Mouse (Mus musculus): Measurements from ENCODE around the gene Prokr1. TPM values are rescaled to one million over a fixed set of nuclear protein-coding genes. Genes with fewer than 3 reads are reported as not detected.

Gene Prokr1
- total and polyA plus RNA-seq, 3 experiments: 0.23 to 0.77 (median 0.37) TPM

DNA sequence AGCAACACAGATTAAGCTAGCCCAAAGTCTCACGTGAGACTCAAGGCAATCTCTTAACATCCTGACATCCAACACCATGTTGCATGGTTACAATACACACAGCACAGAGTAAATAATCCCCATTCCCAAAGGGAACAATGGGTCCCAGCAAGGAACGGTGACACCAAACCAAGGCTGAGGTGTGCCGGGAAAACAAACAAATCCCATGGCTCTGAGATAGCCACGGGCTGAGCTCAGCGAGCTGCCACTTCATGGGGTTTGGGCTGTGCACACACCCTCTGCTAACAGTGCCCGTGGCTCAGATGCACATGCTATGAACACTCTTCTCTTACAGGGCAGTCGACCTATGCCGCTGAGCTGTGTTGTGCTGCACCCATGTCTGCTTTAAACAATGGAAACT, 27.5 kb upstream of the Prokr1 start:
- no peaks in the 10 kb centered on the region for H3K36me3 ChIP-seq (ENCODE audit: control insufficient read depth, insufficient read depth, low read length)
- peaks cover 4% of the 10 kb centered on the region; the same call in 1 of the 2 replicates for H3K4me1 ChIP-seq (ENCODE audit: control insufficient read depth, insufficient read depth, low read length)
- no peak for DNase-seq
- no peaks in the 10 kb centered on the region for H3K79me2 ChIP-seq (replicated peaks; ENCODE audit: control insufficient read depth, insufficient read depth, low read length)
- TF ChIP-seq POLR2A (IDR thresholded peaks at IDR 0.05; ENCODE audit: insufficient read depth, low read depth, low read length) (no peak), EP300 (IDR thresholded peaks at IDR 0.05; ENCODE audit: insufficient read depth, low read depth, low read length) (no peak), CTCF (IDR thresholded peaks at IDR 0.05) (no peak)
- no peaks in the 10 kb centered on the region for H3K27me3 ChIP-seq (ENCODE audit: control insufficient read depth, insufficient read depth, low read length)
- H3K4me3 ChIP-seq: no peak overlapping the region
- 59% methylated on average over 8 of the region's 8 CpGs for WGBS
- intact Hi-C loops (cut with DNase I): no loop called here
- H3K9ac ChIP-seq (ENCODE audit: low read depth, low read length): no peak overlapping the region
- no peak overlapping the region for H3K27ac ChIP-seq

DNA sequence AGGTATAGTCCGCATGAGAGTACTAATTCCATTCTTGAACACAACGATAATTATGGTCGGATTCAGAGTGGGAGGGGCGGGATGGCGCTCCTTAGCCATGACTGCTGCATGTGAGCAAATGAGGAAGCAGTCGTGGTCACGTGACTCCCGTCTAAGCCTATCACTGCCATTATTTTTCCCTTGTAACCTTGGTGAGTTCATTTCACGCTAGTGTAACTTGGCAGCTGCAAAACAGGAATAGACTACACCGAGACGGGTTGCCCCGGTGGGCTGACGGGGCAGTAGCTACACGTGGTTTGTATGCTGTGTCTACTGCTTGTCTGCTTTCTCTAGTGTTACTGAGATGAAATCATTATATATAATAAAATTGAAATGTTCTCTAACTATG, 25.1 kb upstream of the Prokr1 start:
- H3K36me3 ChIP-seq (ENCODE audit: control insufficient read depth, insufficient read depth, low read length): no peaks in the 10 kb centered on the region
- no peaks in the 10 kb centered on the region for H3K79me2 ChIP-seq (replicated peaks; ENCODE audit: control insufficient read depth, insufficient read depth, low read length)
- H3K4me3 ChIP-seq: no peak overlapping the region
- TF ChIP-seq EP300 (IDR thresholded peaks at IDR 0.05; ENCODE audit: insufficient read depth, low read depth, low read length): no peak
- TF ChIP-seq CTCF (IDR thresholded peaks at IDR 0.05): no peak
- TF ChIP-seq POLR2A (IDR thresholded peaks at IDR 0.05; ENCODE audit: insufficient read depth, low read depth, low read length): no peak
- no peak for DNase-seq
- H3K9ac ChIP-seq (ENCODE audit: low read depth, low read length): no peak overlapping the region
- 81% methylated on average over 14 of the region's 14 CpGs for WGBS
- intact Hi-C loops (cut with DNase I): no loop called here
- H3K27me3 ChIP-seq (ENCODE audit: control insufficient read depth, insufficient read depth, low read length): no peaks in the 10 kb centered on the region
- no peaks in the 10 kb centered on the region for H3K4me1 ChIP-seq (ENCODE audit: control insufficient read depth, insufficient read depth, low read length)
- no peak overlapping the region for H3K27ac ChIP-seq

DNA sequence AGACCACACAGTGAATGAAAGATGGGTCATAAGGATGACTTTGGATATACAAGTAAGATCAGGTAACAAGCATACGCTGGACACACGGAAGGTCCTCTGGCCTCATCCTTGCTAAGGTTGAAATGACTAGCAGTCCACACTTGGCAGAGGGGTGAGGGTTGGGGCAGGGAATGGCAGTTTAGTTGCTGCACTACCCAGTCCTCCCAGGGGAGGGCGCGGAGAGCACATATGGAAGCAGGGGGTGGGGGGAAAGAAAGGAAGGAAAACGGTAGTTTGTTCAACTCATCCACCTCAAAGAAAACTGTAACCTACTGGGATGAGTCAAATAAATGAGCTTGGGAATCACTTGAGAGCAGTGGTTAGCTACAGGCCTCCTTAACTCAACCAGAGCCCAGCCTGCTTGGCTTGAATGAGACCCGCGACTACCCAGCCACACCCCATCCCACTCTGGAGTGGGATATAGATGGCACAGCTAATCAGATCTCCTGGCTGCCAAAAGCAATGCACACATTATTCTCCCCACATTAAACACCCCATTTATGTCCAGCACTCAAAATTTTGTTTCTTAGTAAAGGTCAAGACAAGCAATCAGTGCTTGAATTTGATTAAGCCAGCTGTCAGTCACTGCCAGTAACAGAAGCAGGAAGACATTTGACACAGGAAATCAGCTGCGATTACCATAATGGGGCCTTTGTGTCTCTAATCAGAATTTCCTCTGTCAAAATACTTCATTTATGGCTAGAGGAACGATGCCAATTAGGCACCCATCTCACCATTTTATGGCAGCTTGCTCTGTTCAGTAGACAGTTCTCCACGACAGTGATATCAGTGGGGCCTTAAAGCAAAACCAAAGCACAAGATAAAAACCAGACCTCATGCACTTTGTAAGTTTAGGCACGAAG, 24.5 kb upstream of the Prokr1 start:
- no peak overlapping the region for H3K27ac ChIP-seq
- intact Hi-C loops (cut with DNase I): no loop called here
- H3K4me1 ChIP-seq (ENCODE audit: control insufficient read depth, insufficient read depth, low read length): no peaks in the 10 kb centered on the region
- no peaks in the 10 kb centered on the region for H3K36me3 ChIP-seq (ENCODE audit: control insufficient read depth, insufficient read depth, low read length)
- peak; percentile 13 to 50 for DNase-seq
- no peaks in the 10 kb centered on the region for H3K79me2 ChIP-seq (replicated peaks; ENCODE audit: control insufficient read depth, insufficient read depth, low read length)
- TF ChIP-seq CTCF (IDR thresholded peaks at IDR 0.05) (peak; percentile 50), POLR2A (IDR thresholded peaks at IDR 0.05; ENCODE audit: insufficient read depth, low read depth, low read length) (no peak), EP300 (IDR thresholded peaks at IDR 0.05; ENCODE audit: insufficient read depth, low read depth, low read length) (no peak)
- H3K27me3 ChIP-seq (ENCODE audit: control insufficient read depth, insufficient read depth, low read length): no peaks in the 10 kb centered on the region
- no peak overlapping the region for H3K4me3 ChIP-seq
- 53% methylated on average over 11 of the region's 11 CpGs for WGBS
- H3K9ac ChIP-seq (ENCODE audit: low read depth, low read length): no peak overlapping the region

DNA sequence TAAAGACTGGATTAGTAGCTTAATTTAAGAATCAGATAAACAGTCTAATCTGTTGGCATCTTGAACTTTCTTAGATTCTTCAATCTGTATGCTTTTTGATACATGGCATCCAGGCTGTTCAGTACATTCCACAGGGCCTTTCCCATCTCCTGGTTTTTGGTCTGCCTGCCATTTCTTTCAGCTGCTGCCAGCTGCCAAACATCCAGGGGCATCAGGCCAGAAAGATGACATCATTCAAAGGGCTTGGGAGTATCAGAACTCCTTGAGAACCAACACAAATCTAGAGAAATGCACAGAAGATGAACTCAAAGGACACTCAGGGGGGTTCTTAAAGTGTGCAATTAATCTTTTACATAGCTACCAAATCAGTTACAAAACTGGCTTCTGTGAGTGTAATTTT, 9.3 kb upstream of the Prokr1 start:
- Histone ChIP-seq H3K27ac (no peak overlapping the region), H3K4me1 (ENCODE audit: control insufficient read depth, insufficient read depth, low read length) (no peaks in the 10 kb centered on the region), H3K79me2 (replicated peaks; ENCODE audit: control insufficient read depth, insufficient read depth, low read length) (no peaks in the 10 kb centered on the region), H3K4me3 (no peak overlapping the region), H3K9ac (ENCODE audit: low read depth, low read length) (no peak overlapping the region), H3K36me3 (ENCODE audit: control insufficient read depth, insufficient read depth, low read length) (no peaks in the 10 kb centered on the region), H3K27me3 (ENCODE audit: control insufficient read depth, insufficient read depth, low read length) (no peaks in the 10 kb centered on the region)
- TF ChIP-seq EP300 (IDR thresholded peaks at IDR 0.05; ENCODE audit: insufficient read depth, low read depth, low read length): no peak
- TF ChIP-seq POLR2A (IDR thresholded peaks at IDR 0.05; ENCODE audit: insufficient read depth, low read depth, low read length): no peak
- TF ChIP-seq CTCF (IDR thresholded peaks at IDR 0.05): no peak
- DNase-seq: peak; percentile 40 to 43
- intact Hi-C loops (cut with DNase I): no loop called here

DNA sequence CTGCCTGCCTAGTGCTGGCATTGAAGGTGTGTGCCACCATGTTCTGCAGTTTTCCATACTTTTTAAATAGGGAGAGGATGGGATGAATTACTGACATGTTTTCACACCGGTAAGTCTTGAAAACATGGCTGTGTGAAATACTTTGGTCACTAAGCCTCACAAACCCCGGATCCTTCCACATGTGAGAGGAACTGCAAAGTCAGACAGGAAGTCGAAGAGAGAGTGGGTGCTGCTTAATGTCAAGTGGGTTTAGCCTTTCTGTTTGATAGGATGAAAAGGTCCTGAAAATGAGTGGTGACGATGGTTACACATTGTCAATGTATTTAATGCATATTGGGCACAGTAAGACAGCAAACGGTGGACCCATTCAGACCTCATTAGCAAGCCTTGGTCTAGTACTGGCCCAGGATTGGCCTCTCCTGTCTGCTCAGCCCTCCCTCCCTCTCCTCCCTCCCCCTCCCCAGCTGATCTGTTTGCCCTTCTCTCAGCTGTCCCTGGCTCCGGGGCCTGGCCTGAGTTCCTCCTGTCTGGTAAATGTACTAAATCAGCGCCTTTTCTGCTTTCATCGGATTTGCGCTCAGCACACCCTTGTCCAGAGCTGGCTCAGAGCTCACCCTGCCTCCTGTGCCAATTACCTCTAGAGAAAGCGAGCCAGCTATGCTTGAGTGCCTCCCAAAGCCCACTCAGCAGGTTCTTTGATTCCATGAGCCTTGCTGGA, 6.7 kb upstream of the Prokr1 start:
- intact Hi-C loops (cut with DNase I): no loop called here
- no peaks in the 10 kb centered on the region for H3K27me3 ChIP-seq (ENCODE audit: control insufficient read depth, insufficient read depth, low read length)
- H3K27ac ChIP-seq: no peak overlapping the region
- no peaks in the 10 kb centered on the region for H3K79me2 ChIP-seq (replicated peaks; ENCODE audit: control insufficient read depth, insufficient read depth, low read length)
- 51% methylated on average over 10 of the region's 10 CpGs for WGBS
- no peak overlapping the region for H3K9ac ChIP-seq (ENCODE audit: low read depth, low read length)
- no peak for DNase-seq
- no peaks in the 10 kb centered on the region for H3K4me1 ChIP-seq (ENCODE audit: control insufficient read depth, insufficient read depth, low read length)
- no peaks in the 10 kb centered on the region for H3K36me3 ChIP-seq (ENCODE audit: control insufficient read depth, insufficient read depth, low read length)
- H3K4me3 ChIP-seq: no peak overlapping the region
- TF ChIP-seq POLR2A (IDR thresholded peaks at IDR 0.05; ENCODE audit: insufficient read depth, low read depth, low read length): no peak
- no peak for TF ChIP-seq CTCF (IDR thresholded peaks at IDR 0.05)

DNA sequence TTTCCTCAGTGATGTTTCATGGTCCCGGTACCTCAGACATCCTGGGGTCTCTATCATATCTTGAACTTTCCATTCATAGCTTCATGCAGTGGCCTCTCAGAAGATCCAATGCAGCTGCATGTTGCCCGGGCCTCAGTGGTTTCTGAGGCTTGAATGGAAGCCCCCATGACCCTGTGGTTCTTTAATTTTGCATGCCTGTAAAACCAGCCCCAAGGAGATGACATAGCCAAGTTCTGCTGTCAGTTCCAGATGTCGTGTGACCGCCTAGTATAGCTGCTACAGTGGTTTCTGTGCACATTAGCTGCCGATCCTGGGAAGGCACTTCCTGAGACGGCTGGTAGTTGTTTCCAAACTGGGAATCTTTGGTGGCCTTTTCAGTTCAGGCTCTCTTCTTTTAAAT, 3.6 kb upstream of the Prokr1 start:
- no peak for TF ChIP-seq EP300 (IDR thresholded peaks at IDR 0.05; ENCODE audit: insufficient read depth, low read depth, low read length)
- no peak for TF ChIP-seq CTCF (IDR thresholded peaks at IDR 0.05)
- TF ChIP-seq POLR2A (IDR thresholded peaks at IDR 0.05; ENCODE audit: insufficient read depth, low read depth, low read length): no peak
- Histone ChIP-seq H3K79me2 (replicated peaks; ENCODE audit: control insufficient read depth, insufficient read depth, low read length) (no peaks in the 10 kb centered on the region), H3K36me3 (ENCODE audit: control insufficient read depth, insufficient read depth, low read length) (no peaks in the 10 kb centered on the region), H3K27me3 (ENCODE audit: control insufficient read depth, insufficient read depth, low read length) (no peaks in the 10 kb centered on the region), H3K27ac (no peak overlapping the region), H3K4me3 (no peak overlapping the region), H3K9ac (ENCODE audit: low read depth, low read length) (no peak overlapping the region), H3K4me1 (ENCODE audit: control insufficient read depth, insufficient read depth, low read length) (no peaks in the 10 kb centered on the region)
- 68% methylated on average over 6 of the region's 6 CpGs for WGBS
- intact Hi-C loops (cut with DNase I): no loop called here
- no peak for DNase-seq
